Mouse (Mus musculus) limb, embryonic 11.5 days (tissue): Measurements from ENCODE around the gene 9830107B12Rik. TPM values are rescaled to one million over a fixed set of nuclear protein-coding genes. Genes with fewer than 3 reads are reported as not detected.

Source experiments
- ATAC-seq: fragments of 200-750 bp; cut with Nextera tagmentation; 2 replicates; pipeline ENCODE4 v1.8.0; 2017; ENCODE audit warnings: low read depth; ENCODE audit not compliant: insufficient number of reproducible peaks, low FRiP score, low TSS enrichment
- DNase-seq: peaks from one replicate; pipeline ENCODE4 v3.0.0-alpha.2; 2015; ENCODE audit warnings: low spot score
- H3K27ac ChIP-seq: fragments of 300-500 bp; sonication (generic); replicated peaks from 2 replicates; pipeline ENCODE4 v1.5.1; 2014; ENCODE audit warnings: low read depth, mild to moderate bottlenecking, low read length
- H3K27me3 ChIP-seq: fragments of 300-500 bp; sonication (generic); 2 replicates; pipeline ENCODE4 v1.6.1; 2014; ENCODE audit warnings: mild to moderate bottlenecking, low read length, mixed read lengths; ENCODE audit not compliant: control insufficient read depth, insufficient read depth
- H3K36me3 ChIP-seq: fragments of 300-500 bp; sonication (generic); 2 replicates; pipeline ENCODE4 v1.6.1; 2014; ENCODE audit warnings: mild to moderate bottlenecking, low read length, moderate library complexity, mixed read lengths; ENCODE audit not compliant: control insufficient read depth, insufficient read depth
- H3K4me1 ChIP-seq: fragments of 300-500 bp; sonication (generic); 2 replicates; pipeline ENCODE4 v1.6.1; 2014; ENCODE audit warnings: low read length, mixed read lengths; ENCODE audit not compliant: control insufficient read depth, insufficient read depth
- H3K4me2 ChIP-seq: fragments of 300-500 bp; sonication (generic); 2 replicates; pipeline ENCODE4 v1.6.1; 2014; ENCODE audit warnings: low read depth, mild to moderate bottlenecking, moderate library complexity; ENCODE audit not compliant: severe bottlenecking
- H3K4me3 ChIP-seq: fragments of 300-500 bp; sonication (generic); 2 replicates; pipeline ENCODE4 v1.5.1; 2014; ENCODE audit warnings: low read depth, low read length
- H3K9ac ChIP-seq: fragments of 300-500 bp; sonication (generic); 2 replicates; pipeline ENCODE4 v1.6.1; 2014; ENCODE audit warnings: mild to moderate bottlenecking, low read length
- H3K9me3 ChIP-seq: fragments of 300-500 bp; sonication (generic); 2 replicates; pipeline ENCODE4 v1.6.1; 2016; ENCODE audit warnings: low read length; ENCODE audit not compliant: control insufficient read depth
- WGBS: fragments of 180-500 bp; shearing (Covaris S2); extraction: QIAGEN DNeasy Blood & Tissue Kit; methylation state at CpG from one replicate; pipeline ENCODE4 v1.1.7; 2014; 5-methylcytosine and 5-hydroxymethylcytosine counted together
- polyA plus RNA-seq: library from polyadenylated mRNA; unstranded; fragments of >200 nt; fragmentation: Nextera tagmentation; extraction: Ambion mirVana; gene quantifications from 2 replicates; pipeline ENCODE4 v1.2.1, GENCODE M21; 2014

The 9830107B12Rik gene
- polyA plus RNA-seq, 1 experiment from 2014 or later: not detected

DNA sequence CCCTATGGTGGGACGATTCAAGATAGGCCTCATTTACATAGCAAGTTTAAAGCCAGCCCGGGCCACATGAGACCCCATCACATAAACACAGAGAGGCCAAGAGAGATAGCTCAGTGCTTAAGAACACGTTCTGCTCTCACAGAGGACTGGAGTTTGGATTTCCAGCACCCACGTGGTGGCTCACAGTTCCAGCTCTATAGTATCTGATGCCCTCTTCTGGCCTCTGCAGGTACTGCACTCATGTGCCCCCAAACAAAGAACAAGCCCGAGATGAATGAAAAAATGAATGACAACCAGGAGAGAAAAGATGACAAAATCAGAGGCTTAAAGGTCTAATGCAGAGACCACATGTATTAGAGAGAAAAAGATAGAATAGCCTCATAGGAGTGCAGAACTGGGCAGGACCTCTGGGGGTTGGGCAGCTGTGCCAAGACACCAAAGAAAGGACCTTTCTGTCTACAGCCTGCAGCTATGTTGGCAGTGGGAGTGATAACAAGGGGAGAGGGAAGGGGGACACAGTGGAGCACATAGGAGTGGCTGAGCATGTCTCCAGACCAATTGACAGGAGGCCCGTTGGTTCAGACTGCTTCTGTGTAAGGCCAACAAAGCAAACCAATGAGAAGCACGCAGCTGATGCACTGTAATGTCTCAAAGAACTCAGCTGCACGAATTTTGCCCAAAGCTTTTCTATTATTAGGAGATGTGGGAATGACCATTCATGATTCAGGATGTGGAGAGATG lies 35.4 kb downstream of the 9830107B12Rik start:
- Histone ChIP-seq H3K9ac (no peak overlapping the region), H3K4me2 (no peak overlapping the region), H3K9me3 (no peaks in the 10 kb centered on the region), H3K4me3 (no peak overlapping the region), H3K4me1 (no peaks in the 10 kb centered on the region), H3K27ac (no peak overlapping the region), H3K27me3 (no peaks in the 10 kb centered on the region), H3K36me3 (no peaks in the 10 kb centered on the region)
- WGBS: 55% methylated on average over 8 of the region's 8 CpGs
- DNase-seq: peak; percentile 70
- ATAC-seq: no peak

- no peaks in the 10 kb centered on the region for H3K4me1 ChIP-seq
- H3K4me3 ChIP-seq: no peak overlapping the region
- H3K27ac ChIP-seq: no peak overlapping the region
- WGBS: 72% methylated on average over 3 of the region's 3 CpGs
- H3K27me3 ChIP-seq: no peaks in the 10 kb centered on the region
- no peak overlapping the region for H3K9ac ChIP-seq
- H3K9me3 ChIP-seq: no peaks in the 10 kb centered on the region
- no peak for ATAC-seq
- no peak overlapping the region for H3K4me2 ChIP-seq
- no peaks in the 10 kb centered on the region for H3K36me3 ChIP-seq
- no peak for DNase-seq
Measured at GRCm38 (mm10) chr17:48108520-48108919, 37.5 kb downstream of the 9830107B12Rik start.

- Histone ChIP-seq H3K4me3 (no peak overlapping the region), H3K9ac (no peak overlapping the region), H3K27ac (no peak overlapping the region), H3K36me3 (no peaks in the 10 kb centered on the region), H3K27me3 (no peaks in the 10 kb centered on the region), H3K4me1 (no peaks in the 10 kb centered on the region), H3K9me3 (no peaks in the 10 kb centered on the region), H3K4me2 (no peak overlapping the region)
- 62% methylated on average over 6 of the region's 6 CpGs for WGBS
- no peak for ATAC-seq
- DNase-seq: no peak
Measured at GRCm38 (mm10) chr17:48107862-48108261, 38.2 kb downstream of the 9830107B12Rik start.

DNA sequence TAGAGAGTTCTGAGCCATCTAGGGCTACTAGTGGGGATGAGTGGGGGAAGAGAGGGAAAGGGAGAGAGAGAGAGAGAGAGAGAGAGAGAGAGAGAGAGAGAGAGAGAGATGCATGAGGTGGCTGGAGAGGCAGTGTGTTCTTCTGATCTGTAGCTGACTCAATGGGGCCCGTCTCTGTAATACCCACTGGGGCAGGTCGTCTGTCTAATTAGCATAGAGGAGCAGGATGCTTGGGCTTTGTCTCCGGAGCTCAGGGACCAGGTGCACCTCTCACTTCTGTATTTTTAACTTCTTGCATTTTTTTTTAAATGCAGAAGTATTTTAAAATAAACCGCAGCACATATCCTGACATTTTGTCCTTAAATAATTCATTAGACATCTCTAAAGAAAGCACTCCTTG lies 38.7 kb downstream of the 9830107B12Rik start:
- Histone ChIP-seq H3K9me3 (no peaks in the 10 kb centered on the region), H3K4me2 (no peak overlapping the region), H3K9ac (no peak overlapping the region), H3K4me3 (no peak overlapping the region), H3K36me3 (no peaks in the 10 kb centered on the region), H3K4me1 (no peaks in the 10 kb centered on the region), H3K27ac (no peak overlapping the region), H3K27me3 (no peaks in the 10 kb centered on the region)
- 61% methylated on average over 4 of the region's 4 CpGs for WGBS
- no peak for DNase-seq
- ATAC-seq: no peak

DNA sequence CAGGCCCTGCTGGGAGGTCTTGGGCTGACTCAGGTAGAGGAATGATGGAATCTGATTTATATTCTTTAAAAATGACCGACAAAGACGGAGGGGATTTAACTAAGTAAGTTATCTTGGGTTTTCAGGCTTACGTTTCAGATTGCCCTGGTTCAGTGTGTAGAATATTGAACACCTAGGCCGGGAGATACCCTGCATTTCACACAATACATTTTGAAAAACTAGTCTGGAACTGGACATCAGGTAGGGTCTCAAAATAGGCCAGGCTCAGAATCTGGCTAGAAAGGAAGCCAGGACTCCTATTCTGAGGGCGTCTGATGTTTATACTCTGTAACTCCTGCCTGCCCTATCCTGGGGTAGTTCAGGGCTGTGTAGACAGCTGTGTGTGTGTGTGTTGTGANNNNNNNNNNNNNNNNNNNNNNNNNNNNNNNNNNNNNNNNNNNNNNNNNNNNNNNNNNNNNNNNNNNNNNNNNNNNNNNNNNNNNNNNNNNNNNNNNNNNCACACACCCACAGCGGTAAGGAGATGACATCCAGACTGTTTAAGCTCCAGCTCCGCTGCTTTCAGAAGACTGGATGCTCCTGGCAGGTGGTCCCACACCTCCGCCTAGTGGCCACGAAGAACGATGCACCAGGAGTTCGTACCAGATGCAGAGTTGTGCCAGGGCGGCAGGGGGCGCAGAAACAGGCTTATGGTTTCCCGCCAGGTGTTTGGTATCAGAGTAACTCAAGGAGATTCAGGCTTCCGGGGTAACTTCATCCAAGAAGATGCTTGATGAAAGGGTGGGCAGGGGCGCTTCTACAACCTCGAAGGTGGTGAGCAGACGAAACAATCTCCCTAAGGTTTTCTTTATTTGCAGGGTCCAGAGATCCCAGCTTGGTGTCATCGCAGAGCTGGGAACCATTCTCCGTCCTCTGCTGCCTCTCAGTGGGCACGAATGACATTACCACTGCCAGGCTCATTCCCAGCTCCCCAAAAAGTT lies 45.3 kb downstream of the 9830107B12Rik start:
- H3K36me3 ChIP-seq: no peaks in the 10 kb centered on the region
- WGBS: 13% methylated on average over 20 of the region's 21 CpGs
- H3K4me3 ChIP-seq: no peak overlapping the region
- H3K27ac ChIP-seq: no peak overlapping the region
- peak overlapping the region; percentile 25; the same call in 1 of the 2 replicates for H3K4me2 ChIP-seq
- H3K4me1 ChIP-seq: peaks cover 37% of the 10 kb centered on the region
- H3K9me3 ChIP-seq: no peaks in the 10 kb centered on the region
- H3K27me3 ChIP-seq: peaks cover 33% of the 10 kb centered on the region
- ATAC-seq: no peak
- H3K9ac ChIP-seq: no peak overlapping the region
- DNase-seq: peak; percentile 95

- Histone ChIP-seq H3K9ac (no peak overlapping the region), H3K27me3 (peaks cover 42% of the 10 kb centered on the region), H3K36me3 (no peaks in the 10 kb centered on the region), H3K4me3 (no peak overlapping the region), H3K27ac (no peak overlapping the region), H3K4me1 (peaks cover 45% of the 10 kb centered on the region), H3K9me3 (no peaks in the 10 kb centered on the region), H3K4me2 (no peak overlapping the region)
- no peak for ATAC-seq
- 10% methylated on average over 11 of the region's 11 CpGs for WGBS
- no peak for DNase-seq
Measured at GRCm38 (mm10) chr17:48099312-48099711, 46.8 kb downstream of the 9830107B12Rik start.

GRCm38 (mm10) chr17:48098528-48098890 lies 47.6 kb downstream of the 9830107B12Rik start:
- H3K27ac ChIP-seq: no peak overlapping the region

DNA sequence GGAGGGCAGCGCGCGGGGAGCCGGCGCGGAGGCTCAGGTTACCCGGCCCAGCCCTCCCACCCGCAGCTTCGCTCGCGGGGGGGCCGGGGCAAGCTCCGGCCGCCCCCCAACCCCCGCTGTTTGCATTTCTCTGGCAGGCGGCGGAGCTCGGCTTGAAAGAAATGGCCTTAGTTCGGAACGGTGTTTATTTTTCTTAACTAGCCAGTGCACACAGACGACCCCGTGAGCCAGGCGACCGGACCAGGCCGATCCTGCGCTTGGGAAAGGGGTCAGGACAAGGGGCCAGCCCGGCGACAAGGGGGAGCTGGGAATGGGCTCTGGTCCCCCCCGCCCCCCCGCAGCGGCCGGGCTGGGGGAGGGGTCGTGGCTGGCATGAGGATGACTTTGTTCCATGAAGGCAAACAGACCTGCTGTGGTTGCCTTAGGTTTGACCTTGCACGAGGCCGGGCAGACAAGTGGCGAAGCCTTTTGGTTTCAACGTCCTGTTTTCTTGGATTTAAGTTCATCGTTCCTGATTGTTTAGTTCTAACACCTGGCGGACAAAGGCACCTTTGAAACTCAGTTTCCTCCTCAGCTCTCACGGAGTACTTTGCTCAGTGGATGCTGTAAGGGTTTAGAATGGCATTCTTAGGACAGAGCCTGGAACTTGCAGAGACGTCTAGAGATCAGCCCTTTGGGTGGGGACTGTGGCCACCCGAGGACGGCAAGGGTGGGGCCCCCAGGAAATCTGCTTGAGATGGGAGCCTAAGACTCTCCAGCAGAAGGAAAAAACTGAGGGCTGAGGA lies 48.1 kb downstream of the 9830107B12Rik start:
- peak; percentile 24 for ATAC-seq
- Histone ChIP-seq H3K9me3 (peaks cover 2% of the 10 kb centered on the region; the same call in 1 of the 2 replicates), H3K36me3 (no peaks in the 10 kb centered on the region), H3K27ac (peak overlapping the region; percentile 21; the same call in 1 of the 2 replicates), H3K4me2 (peak overlapping the region; percentile 77), H3K27me3 (peaks cover 45% of the 10 kb centered on the region), H3K4me1 (peaks cover 45% of the 10 kb centered on the region), H3K9ac (0 out of 2 replicates have a peak overlapping the region, but pooled peaks have one; percentile 27), H3K4me3 (peak overlapping the region; percentile 26)
- under 1% methylated on average over 38 of the region's 43 CpGs for WGBS
- peak; percentile 76 for DNase-seq

More at GRCm38 (mm10) chr17:48098528-48098890, 47.6 kb downstream of the 9830107B12Rik start:
- DNase-seq (peak; percentile 56), ATAC-seq (no peak)
- H3K27me3 ChIP-seq: peaks cover 45% of the 10 kb centered on the region
- peaks cover under 1% of the 10 kb centered on the region; the same call in 1 of the 2 replicates for H3K9me3 ChIP-seq
- peak overlapping the region; percentile 77 for H3K4me2 ChIP-seq
- H3K9ac ChIP-seq: no peak overlapping the region
- no peaks in the 10 kb centered on the region for H3K36me3 ChIP-seq
- peak overlapping the region; percentile 26; the same call in 1 of the 2 replicates for H3K4me3 ChIP-seq
- 1% methylated on average over 19 of the region's 19 CpGs for WGBS
- H3K4me1 ChIP-seq: peaks cover 45% of the 10 kb centered on the region
